Mouse (Mus musculus) adrenal gland, adult (tissue): Measurements from ENCODE around the gene Agr3.

Experiments
- DNase-seq, 2 experiments: peaks; one replicate each; pipeline ENCODE4 v3.0.0; 2022 to 2023; ENCODE audit warnings: low spot score in 1 of 2; ENCODE audit not compliant: inconsistent age in 2 of 2

Agr3 gene

GRCm38 (mm10) chr12:35925402-35925801 lies at the start of gene Agr3:
Gene Agr3, plus strand, starts transcription at chr12:35925620.
- no peak for DNase-seq

- peak; percentile 5 to 45 for DNase-seq
Measured at GRCm38 (mm10) chr12:35884892-35885558, 40.4 kb upstream of the Agr3 start.

DNA sequence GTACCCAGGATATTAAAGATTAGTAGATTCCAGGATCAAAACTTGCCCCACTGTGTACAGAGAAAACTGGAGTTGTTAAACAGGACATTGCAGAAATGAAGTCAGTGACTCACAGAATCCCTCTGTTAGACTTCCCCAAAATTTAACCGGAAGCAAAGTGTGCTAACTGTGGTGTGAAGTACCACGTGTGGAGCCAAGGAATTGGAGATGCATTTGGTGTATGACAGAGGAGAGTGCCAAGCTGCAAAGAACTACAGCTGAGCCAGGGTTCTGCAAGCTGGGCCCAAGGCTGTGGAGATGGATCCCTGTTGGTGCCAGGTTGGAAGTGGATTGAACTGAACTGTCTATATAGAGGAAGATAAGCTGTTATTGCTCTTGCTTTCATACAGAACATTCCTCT lies 36.0 kb upstream of the Agr3 start:
- DNase-seq, result no peak

DNA sequence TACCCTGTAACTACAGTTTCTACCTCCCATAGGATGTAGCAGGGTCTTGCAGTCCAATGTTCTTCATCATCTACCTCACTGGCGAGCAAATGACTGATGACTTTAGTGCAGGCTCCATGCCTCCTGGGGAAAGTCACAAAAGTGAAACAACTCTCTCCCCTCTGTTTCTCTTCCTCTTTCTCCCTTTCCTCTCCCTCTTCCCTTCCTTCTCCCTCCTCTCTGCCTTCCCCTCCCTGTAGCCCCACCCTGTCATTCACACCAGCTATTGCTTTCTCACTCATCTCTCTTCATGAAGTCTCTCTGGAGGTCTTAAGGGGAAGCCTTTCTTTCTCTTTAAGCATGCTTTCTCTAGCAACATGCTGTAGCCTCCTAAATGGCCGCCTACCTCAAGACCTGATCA lies 34.7 kb upstream of the Agr3 start:
- no peak for DNase-seq

DNA sequence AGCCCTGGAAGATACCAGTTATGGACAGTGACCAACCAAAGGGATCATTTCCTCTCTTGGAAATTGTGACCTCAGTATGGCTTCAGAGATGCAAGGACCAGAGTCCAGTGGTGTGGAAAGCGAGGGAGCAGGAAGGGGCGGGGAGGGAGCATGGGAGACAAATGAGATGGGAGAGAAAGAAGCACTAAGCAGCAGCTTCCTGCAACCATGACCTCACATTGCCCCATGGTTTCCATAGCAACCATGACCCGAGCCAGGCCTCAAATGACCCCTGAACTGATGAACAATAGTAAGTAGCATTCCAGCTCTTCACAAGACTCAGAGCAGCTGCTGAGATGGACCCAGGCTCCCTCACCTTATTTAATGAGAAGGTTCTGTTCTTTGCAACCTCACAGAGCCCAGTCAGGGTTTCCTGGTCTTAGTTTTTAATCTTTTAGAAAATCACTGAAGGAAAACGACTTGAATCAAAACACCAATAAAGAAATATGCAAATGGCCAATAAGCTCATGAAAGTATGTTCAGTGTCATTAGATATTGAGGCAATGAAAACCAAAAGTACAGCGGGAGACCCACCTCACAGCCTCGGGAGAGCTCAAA lies 31.0 kb upstream of the Agr3 start:
- no peak for DNase-seq

DNA sequence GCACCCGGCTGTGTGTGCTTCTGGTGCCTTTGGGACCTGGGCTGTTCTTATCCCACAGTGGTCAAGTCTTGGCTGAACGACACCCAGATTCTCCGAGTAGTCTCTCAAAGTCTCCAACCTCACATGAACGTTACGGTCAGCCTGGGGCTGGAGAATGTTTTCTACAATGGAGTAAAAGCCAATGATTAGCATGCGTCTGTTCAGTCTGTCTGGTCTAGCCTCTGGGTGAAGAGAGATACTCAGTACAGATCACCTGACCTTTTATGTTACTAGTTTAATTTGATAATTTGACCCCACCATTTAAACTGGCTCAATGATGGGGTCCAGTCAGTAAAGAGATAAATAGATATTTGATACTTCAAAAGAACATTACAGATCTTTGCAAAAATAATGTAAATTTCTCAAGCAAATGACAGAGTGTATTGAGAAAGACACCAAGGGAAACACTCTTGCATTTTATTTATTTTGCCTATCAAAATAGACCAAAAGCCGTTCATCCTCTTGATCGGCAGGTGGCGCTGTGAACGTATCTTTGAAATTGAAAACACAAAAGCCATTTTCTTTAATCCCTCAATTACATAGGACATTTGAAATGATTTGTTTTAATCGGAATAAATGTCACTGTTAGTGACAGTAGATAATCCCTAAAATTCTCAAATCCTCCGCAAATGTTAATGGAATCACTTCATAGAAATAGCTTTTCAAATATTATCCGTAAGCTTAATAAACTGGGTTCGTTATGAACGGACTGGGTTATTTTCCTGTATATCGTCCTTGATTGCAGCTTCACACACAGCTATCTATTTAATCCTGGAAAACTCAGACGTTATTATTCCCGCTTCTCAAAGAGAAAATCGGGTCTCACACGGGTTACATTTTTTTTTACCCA lies 29.3 kb upstream of the Agr3 start:
- DNase-seq, result peak; percentile 25 to 74

- DNase-seq, result no peak
Measured at GRCm38 (mm10) chr12:35896764-35897282, 28.6 kb upstream of the Agr3 start.

DNA sequence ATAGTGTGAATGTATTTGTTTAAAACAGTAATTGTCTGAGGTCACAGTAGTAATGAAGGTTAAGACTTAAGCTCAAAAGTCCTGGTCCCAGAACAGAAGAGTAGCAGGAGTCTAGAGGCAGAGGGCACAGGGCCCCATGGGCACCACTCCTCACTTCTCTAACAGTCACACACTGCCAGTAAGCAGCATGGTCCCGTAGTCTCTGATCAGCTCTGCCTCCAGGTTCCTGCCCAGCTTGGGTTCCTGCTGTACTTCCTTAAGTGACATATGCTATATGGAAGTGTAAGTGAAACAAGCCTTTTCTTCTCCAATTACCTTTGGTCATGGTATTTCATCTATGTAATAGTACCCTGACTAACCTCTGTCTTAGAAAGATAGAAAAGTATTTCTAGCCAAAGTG lies 14.8 kb upstream of the Agr3 start:
- DNase-seq, result no peak

- no peak for DNase-seq
Measured at GRCm38 (mm10) chr12:35915813-35916212, 9.6 kb upstream of the Agr3 start.

GRCm38 (mm10) chr12:35916467-35916866 lies 9.0 kb upstream of the Agr3 start:
- DNase-seq, result no peak

DNA sequence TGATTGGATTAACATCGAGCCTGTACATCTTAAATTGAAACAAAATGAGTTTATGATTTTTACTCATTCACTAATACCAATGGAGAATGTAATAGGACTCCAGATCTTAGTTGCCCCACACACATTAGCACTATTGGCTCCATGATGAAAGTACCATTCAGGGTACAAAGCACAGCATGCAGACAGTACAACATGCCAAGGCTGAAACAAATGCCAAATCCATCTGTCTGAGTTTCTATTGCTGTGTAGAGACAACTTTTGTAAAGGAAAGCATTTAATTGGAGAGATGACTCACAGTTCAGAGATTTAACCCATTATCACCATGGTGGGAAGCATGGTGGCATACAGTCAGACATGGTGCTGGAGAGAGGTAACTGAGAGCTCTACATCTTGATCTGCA lies 7.4 kb upstream of the Agr3 start:
- DNase-seq, result no peak

DNA sequence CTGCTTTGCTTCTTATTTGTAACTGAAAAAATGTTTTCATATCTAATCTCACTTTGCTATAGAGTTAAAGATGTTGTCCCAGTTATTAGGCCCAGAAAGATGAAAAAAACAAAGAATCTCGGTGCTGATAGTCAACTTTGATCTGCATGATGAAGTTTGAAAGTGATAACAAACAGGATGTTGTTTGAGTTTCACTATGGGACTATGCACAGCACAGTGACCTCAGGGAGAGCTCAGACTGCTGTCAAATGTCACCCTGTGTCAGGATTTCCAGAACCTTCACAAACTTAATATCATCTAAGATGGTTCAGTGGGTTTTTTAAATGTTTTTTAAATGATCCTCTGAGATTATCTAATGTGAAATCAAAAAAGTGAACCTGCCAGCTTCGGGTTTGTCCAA lies 2.4 kb downstream of the Agr3 start:
- DNase-seq, result no peak

DNA sequence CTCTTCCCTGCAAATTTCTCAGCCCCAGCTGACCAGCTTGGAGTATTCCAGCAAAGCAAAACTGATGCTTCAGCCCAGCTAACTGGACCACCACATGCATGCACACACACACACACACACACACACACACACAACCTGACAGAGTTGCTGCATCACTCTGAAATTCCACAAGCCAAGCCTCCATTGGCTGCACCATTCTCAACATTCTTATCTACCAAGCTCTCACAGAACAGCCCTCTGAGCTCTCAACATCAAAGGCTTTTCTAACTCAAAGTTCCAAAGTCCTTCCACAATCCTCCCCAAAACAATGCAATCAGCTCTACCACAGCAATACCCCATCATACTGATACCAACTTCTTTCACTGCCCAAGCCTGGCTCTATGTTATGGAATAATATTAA lies 7.4 kb downstream of the Agr3 start:
- DNase-seq, result no peak

DNA sequence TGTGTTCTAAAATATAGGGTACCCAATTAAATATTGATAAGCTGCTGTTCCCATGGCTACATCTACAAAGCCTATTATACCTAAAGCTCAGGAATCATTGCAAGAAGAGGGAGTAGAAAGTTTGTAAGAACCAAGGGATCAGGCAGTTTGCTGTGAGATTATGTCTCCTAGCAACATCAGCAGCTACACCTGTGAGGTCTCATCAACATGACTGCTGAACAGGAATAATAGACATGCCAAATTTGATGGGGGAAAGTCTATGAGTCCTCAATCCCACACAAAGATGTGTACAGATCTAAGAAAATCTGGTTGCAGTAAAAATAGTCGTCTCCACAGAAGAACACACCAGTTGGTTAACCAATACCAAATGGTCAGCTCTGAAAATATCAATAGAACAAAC lies 26.3 kb downstream of the Agr3 start:
- no peak for DNase-seq

DNA sequence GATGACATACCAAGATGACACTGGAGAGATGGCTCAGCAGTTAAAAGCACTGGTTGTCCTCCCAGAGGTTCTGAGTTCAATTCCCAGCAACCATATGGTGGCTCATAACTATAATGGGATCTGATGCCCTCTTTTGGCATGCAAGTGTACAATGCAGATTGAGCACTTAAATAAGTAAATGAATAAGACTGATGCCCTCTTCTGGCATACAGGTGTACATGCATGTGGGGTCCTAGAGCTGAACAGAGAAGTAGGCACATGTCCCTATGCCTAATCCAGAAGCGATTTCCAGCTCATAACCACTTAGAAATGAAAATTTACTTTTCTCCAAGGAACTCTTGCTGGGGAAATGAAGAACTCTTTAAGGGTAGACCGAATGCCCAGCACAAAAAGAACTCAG lies 31.8 kb downstream of the Agr3 start:
- DNase-seq, result peak in 1 of 2 experiments; percentile 20

- DNase-seq, result no peak
Measured at GRCm38 (mm10) chr12:35966098-35966767, 40.8 kb downstream of the Agr3 start.

DNA sequence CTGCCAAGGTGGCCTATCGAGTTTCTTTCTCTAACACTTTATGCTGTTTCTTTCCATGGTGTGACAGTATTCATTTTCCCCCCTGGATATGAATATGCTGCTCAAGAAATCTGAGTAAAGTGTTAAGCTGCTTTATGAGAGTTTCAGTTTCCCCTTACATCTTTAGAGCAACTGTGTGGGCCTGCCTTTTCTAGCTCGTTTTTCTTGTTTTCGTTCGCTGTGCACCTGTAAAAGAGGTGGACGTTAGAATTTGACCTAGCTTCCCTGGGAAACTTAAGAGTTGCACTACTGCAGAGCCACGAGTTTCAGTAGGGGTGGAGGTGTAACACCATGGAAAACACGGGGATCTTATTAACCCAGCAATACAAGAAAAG lies 41.3 kb downstream of the Agr3 start:
- DNase-seq, result no peak

- DNase-seq, result no peak
Measured at GRCm38 (mm10) chr12:35975898-35976297, 50.5 kb downstream of the Agr3 start.

DNA sequence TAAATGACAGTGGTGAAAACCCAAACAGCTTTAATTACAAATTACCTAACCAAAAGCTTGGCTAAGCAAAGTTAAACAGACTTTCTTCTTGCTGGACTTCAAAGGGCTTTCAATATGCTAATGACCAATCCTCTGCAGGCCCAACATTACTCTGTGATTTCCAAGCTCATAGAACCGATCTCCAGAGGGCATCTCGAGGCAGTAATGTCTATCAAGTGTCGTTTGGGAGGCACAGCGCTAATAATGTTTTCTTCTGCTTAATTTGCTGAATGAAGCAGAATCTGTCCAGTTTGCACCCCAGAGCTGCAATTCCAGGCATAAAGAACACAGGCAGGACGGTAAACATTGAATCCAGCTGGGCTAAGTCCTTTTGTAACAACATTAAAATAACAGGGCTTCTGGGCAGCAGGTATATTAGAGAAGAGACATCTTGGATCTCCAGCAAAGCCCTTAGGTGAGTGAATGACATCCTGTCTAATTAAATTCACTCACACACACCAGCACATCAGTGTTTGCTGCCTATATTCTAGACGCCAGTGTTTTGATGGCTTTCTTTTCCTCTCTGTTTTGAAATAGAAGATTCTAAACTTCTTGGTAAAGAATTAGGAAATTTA lies 52.3 kb downstream of the Agr3 start:
- no peak for DNase-seq

GRCm38 (mm10) chr12:35979625-35980024 lies 54.2 kb downstream of the Agr3 start:
- no peak for DNase-seq
